Mouse (Mus musculus): ENCODE results near the gene Myg1. TPM values are rescaled to one million over a fixed set of nuclear protein-coding genes. Genes with fewer than 3 reads are reported as not detected.

Myg1 gene
- 10 to 100 TPM; 81.7 to 90.3 TPM for polyA plus RNA-seq (2017; shearing (Covaris generic))

DNA sequence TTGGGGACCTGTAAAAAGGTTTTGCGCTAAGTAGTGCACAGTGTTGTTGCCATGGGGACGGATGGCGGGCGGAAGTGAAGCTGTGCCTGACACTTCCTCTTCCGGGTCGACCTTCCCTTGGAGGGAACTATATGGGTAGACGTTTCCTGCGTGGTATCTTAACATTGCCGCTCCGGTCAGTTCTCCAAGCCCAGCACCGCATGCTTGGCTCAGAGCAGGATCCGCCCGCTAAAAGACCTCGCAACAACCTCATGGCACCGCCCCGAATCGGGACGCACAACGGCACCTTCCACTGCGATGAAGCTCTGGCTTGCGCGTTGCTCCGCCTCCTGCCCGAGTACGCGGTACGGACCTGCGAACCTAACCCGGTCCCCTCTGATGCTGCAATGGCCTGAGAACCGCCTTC, at the start of gene Myg1:
Myg1 (plus strand) TSS at position 100 of the 406 bp plus-strand sequence.

DNA sequence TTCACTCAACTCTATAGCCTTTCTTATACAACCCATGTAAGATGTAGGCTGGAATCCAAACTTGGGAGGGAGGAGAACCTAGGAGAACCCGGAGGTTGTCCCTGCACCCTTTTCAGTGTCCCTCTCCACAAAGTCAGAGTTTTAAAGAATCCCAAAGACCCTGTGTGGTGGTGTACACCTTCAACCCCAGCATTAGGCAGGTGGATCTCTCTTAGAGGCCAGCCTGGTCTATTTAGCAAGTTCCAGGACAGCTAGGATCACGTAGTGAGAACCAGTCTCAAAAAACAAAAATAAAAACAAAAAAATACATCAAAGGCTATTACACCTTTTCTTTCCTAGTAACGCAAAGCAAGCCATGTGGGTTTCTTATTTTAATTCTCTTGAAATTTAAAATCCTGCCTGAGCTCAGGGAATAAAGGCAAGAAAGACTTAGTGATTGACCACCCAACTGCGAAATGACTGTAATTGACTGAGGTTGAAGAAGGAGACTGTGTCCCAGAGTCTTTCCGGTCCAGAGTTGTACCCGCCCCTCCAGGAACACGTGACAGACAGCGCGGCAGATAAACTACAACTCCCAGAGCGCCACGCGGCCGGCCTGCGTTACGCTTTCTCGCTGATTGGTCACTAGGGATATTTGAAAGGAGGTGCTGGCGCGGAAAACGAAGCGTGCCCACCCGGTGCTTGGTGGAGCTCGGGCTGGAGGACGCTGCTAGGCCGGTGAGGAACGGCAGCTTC, 35.7 kb upstream of the Myg1 start, which contains the start of gene Espl1:
Espl1 (plus strand) TSS at position 634 of the 735 bp plus-strand sequence.

DNA sequence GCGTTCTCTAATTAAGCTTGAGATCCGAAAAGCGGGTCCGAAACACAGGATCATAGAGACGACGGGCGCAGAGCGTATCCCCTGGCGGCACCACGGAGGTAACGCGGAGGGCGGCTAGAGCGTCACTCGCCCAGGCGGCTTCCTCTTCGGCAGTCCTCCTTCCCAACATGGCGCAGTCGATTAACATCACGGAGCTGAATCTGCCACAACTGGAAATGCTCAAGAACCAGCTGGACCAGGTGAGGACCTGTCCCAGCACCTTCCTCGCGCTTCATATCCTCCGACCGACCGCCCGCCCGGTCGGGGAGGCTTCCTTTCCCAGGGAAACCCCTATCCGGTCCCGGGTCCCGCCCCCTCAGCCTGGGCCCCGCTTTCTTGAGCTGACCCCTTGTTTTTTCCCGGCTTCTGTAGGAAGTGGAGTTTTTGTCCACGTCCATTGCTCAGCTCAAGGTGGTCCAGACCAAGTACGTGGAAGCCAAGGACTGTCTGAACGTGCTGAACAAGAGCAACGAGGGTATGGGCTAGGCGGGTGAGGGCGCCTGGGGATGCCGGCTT, 5.4 kb upstream of the Myg1 start, which contains the start of gene Pfdn5:
Pfdn5 (plus strand) TSS at position 95 of the 555 bp plus-strand sequence.

DNA sequence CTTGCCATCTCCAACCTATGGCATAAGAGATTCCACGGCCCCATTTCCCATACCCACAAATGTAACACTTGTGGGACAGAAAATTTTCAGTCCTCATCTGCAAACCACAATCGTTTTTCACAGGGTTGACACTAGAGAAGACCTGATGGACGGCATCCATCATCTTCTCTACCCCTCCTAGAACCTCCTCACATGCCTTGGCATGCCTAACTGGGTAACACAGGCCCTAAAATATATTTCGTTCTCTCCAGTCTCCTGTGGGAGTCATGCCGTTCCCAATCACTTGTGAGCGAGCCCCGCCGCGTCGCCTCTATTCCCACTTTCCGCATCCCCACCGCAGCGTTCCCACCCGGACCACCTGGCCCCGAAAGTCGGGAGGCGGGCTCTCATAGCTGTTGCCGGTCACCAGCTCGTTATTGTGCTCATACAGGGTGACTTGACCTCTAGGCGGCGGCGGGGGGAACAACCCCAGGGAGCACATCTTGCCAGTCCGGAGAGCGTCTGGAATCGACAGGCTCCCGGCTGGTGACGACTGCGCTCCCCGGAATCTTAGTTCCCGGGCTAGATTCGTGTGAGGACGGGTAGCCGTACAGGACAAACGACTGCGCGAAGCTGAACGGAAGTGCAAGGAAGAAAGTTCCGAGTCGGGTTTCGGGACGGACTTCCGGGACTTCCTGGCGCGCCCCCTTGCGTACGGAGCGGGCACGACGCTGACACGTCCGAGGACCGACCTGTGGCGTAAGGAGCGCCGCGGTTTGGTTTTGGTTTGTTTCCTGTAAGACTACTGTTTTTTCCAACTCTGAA, 18.8 kb downstream of the Myg1 start, which contains the start of gene Aaas:
Aaas (minus strand) TSS at position 634 of the 804 bp plus-strand sequence.

DNA sequence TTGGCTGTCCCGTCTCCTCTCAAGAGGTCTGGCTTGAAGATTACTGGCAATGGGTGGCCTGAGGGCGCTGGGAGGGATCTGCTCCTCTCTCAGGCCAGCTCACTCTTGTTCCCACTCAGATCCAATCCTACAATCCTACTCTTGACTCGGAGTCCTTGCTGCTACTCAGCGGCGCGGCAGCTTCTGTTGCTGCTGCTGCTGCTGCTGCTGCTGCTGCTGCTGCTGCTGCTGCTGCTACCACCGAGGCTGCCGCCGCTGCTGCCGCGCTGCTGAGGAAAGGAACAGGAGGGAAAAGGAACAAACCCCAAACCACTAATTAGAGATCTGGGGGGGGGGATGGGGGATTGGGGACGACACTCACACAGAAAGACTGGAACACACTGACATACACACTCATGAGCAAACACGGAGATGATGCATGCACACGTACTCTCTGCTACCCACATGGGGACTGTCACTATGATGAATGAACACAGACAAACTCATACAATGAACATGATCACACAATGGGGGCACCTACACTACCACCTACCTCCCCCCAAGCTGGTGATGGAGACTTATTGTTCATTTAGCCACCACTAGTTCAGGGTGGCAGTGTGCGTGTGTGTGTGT, 35.3 kb downstream of the Myg1 start, which contains the start of gene Sp7:
Sp7 (minus strand) TSS at position 450 of the 612 bp plus-strand sequence.

Other genes starting within 250 kb of the Myg1 start
- gene Tns2, start 231.3 kb upstream of the Myg1 start, polyA plus RNA-seq (2017; shearing (Covaris generic)) = 1 to 10 TPM; 2.7 to 3.6 TPM
- 10 to 100 TPM; 55.1 to 62.1 TPM for gene Spryd3, start 195.5 kb upstream of the Myg1 start, polyA plus RNA-seq (2017; shearing (Covaris generic))
- 1 to 10 TPM in 1 of 2 experiments, not detected in 1; 1.7 TPM for gene Igfbp6, start 187.3 kb upstream of the Myg1 start, polyA plus RNA-seq (2017; shearing (Covaris generic))
- 1 to 10 TPM; 2.2 TPM for gene Soat2, start 181.2 kb upstream of the Myg1 start, polyA plus RNA-seq (2017; shearing (Covaris generic))
- gene Zfp740, start 128.5 kb upstream of the Myg1 start, polyA plus RNA-seq (2017; shearing (Covaris generic)) = 100 to 1,000 TPM in 1 of 2 experiments, 10 to 100 TPM in 1; 94.4 to 103 TPM
- 10 to 100 TPM; 23.9 to 26.0 TPM for gene Csad, start 127.0 kb upstream of the Myg1 start, polyA plus RNA-seq (2017; shearing (Covaris generic))
- 1,000 to 10,000 TPM; 1,270 to 1,388 TPM for gene Itgb7, start 99.8 kb upstream of the Myg1 start, polyA plus RNA-seq (2017; shearing (Covaris generic))
- 10 to 100 TPM; 37.3 to 41.8 TPM for gene Rarg, start 74.2 kb upstream of the Myg1 start, polyA plus RNA-seq (2017; shearing (Covaris generic))
- under 1 TPM in 1 of 2 experiments, not detected in 1; 0.34 TPM for gene Gm9918, start 61.1 kb upstream of the Myg1 start, polyA plus RNA-seq (2017; shearing (Covaris generic))
- 100 to 1,000 TPM; 101 to 121 TPM for gene Mfsd5, start 52.3 kb upstream of the Myg1 start, polyA plus RNA-seq (2017; shearing (Covaris generic))
- 1 to 10 TPM in 1 of 2 experiments, under 1 TPM in 1; 0.60 to 1.9 TPM for gene Espl1, start 35.4 kb upstream of the Myg1 start, polyA plus RNA-seq (2017; shearing (Covaris generic))
- gene Pfdn5, start 5.6 kb upstream of the Myg1 start, polyA plus RNA-seq (2017; shearing (Covaris generic)) = 100 to 1,000 TPM; 410 to 478 TPM
- 10 to 100 TPM; 50.8 to 79.0 TPM for gene Aaas, start 19.1 kb downstream of the Myg1 start, polyA plus RNA-seq (2017; shearing (Covaris generic))
- gene Sp7, start 35.5 kb downstream of the Myg1 start, polyA plus RNA-seq (2017; shearing (Covaris generic)) = under 1 TPM in 1 of 2 experiments, not detected in 1; 0.33 TPM
- gene Sp1, start 74.4 kb downstream of the Myg1 start, polyA plus RNA-seq (2017; shearing (Covaris generic)) = 10 to 100 TPM; 14.5 to 14.9 TPM
- under 1 TPM; 0.38 to 0.94 TPM for gene Amhr2, start 113.7 kb downstream of the Myg1 start, polyA plus RNA-seq (2017; shearing (Covaris generic))
- gene Prr13, start 127.3 kb downstream of the Myg1 start, polyA plus RNA-seq (2017; shearing (Covaris generic)) = 100 to 1,000 TPM; 513 to 642 TPM
- gene Pcbp2, start 138.8 kb downstream of the Myg1 start, polyA plus RNA-seq (2017; shearing (Covaris generic)) = 100 to 1,000 TPM in 1 of 2 experiments, 10 to 100 TPM in 1; 95.8 to 136 TPM
- gene Gm10337, start 172.0 kb downstream of the Myg1 start, polyA plus RNA-seq (2017; shearing (Covaris generic)) = not detected
- 1 to 10 TPM; 8.9 to 9.2 TPM for gene Map3k12, start 185.4 kb downstream of the Myg1 start, polyA plus RNA-seq (2017; shearing (Covaris generic))
- 10 to 100 TPM; 50.6 to 57.9 TPM for gene Tarbp2, start 186.5 kb downstream of the Myg1 start, polyA plus RNA-seq (2017; shearing (Covaris generic))
- gene Npff, start 193.2 kb downstream of the Myg1 start, polyA plus RNA-seq (2017; shearing (Covaris generic)) = 1 to 10 TPM; 5.1 to 7.0 TPM